25 mouse cellular contexts compared by ENCODE assay signal in the genomic region with DNA sequence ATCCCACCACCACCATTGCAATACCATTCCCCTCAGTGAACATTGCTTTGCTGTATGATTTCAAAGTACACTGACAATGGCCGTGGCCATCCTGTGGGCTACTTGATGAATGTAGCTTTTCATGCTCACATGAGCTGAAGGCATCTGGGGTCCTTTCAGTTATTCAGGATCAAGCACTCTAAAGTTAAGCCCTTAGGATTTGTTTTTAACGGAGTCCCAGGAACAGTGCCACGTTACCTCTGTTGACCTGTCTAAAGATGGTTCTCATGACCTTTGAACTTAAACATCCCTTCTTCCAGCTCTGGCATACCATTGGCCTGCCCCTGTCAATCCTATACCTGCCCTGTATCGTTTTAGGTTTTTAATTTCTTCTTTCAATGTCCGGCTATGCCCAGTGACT.
"Had no signal": no experiment of that assay in that cellular context is flagged by ENCODE, and none has a peak within 500 bp of the region (broad histone marks: within the 10 kb centered on the region; RNA-seq: fewer than 3 reads in every experiment).

No protein-coding gene starts in this region.

- DNase-seq: gastrocnemius, adult 2 months; gastrocnemius, postnatal 10 days; gastrocnemius, postnatal 25 days; heart, adult 18-20 months; heart, postnatal 4 days; kidney, postnatal 4 days; liver had no signal

- H3K4me2 ChIP-seq: heart, embryonic 11.5 days; heart, embryonic 13.5 days; heart, embryonic 15.5 days; hindbrain, embryonic 12.5 days; hindbrain, embryonic 14.5 days; intestine, embryonic 15.5 days; limb, embryonic 12.5 days; liver, embryonic 12.5 days had no signal

- H3K4me1 ChIP-seq: heart, embryonic 13.5 days; heart, embryonic 15.5 days; intestine, embryonic 15.5 days; limb, embryonic 12.5 days; liver, embryonic 12.5 days had no signal

- H3K27ac ChIP-seq: gastrocnemius, adult 2 months; heart, embryonic 13.5 days; heart, embryonic 15.5 days; hindbrain, embryonic 10.5 days; hindbrain, embryonic 12.5 days; hindbrain, embryonic 14.5 days; intestine, embryonic 15.5 days; kidney, postnatal 0 days; layer of hippocampus, adult 2 months; left cerebral cortex, adult 2 months; limb, embryonic 10.5 days; limb, embryonic 12.5 days; liver, embryonic 12.5 days; liver, embryonic 14.5 days had no signal

- H3K9me3 ChIP-seq: heart, embryonic 13.5 days; heart, embryonic 15.5 days; hindbrain, embryonic 10.5 days; hindbrain, embryonic 12.5 days; intestine, embryonic 15.5 days; limb, embryonic 10.5 days; limb, embryonic 12.5 days; liver, embryonic 12.5 days had no signal

- H3K9ac ChIP-seq: heart, embryonic 13.5 days; heart, embryonic 15.5 days; hindbrain, embryonic 12.5 days; hindbrain, embryonic 14.5 days; intestine, embryonic 15.5 days; limb, embryonic 12.5 days; liver, embryonic 12.5 days; liver, embryonic 14.5 days had no signal

- H3K4me3 ChIP-seq: gastrocnemius, adult 2 months; heart, embryonic 13.5 days; heart, embryonic 15.5 days; hindbrain, embryonic 10.5 days; hindbrain, embryonic 12.5 days; intestine, embryonic 15.5 days; layer of hippocampus, adult 2 months; left cerebral cortex, adult 2 months; limb, embryonic 10.5 days; limb, embryonic 12.5 days; liver, embryonic 12.5 days had no signal

- ATAC-seq: forebrain, embryonic 16.5 days; hindbrain, embryonic 16.5 days; inflammation-experienced regulatory T-cells, adult 6 months; intestine, embryonic 15.5 days; intestine, postnatal 0 days; liver, embryonic 12.5 days had no signal

- H3K36me3 ChIP-seq: heart, embryonic 13.5 days; heart, embryonic 15.5 days; hindbrain, embryonic 10.5 days; hindbrain, embryonic 12.5 days; intestine, embryonic 15.5 days; limb, embryonic 10.5 days; limb, embryonic 12.5 days; liver, embryonic 12.5 days had no signal

- H3K27me3 ChIP-seq: heart, embryonic 15.5 days; intestine, embryonic 15.5 days; liver, embryonic 12.5 days had no signal
